Mouse (Mus musculus) lung, postnatal 0 days (tissue): ENCODE data around the gene Lclat1. TPM values are rescaled to one million over a fixed set of nuclear protein-coding genes. Genes with fewer than 3 reads are reported as not detected.

ENCODE experiments used
- ATAC-seq: fragments of 200-750 bp; cut with Nextera tagmentation; 2 replicates; pipeline ENCODE4 v1.8.0; 2017; ENCODE audit warnings: moderate library complexity
- DNase-seq: peaks from one replicate; pipeline ENCODE4 v3.0.0-alpha.2; 2016; ENCODE audit warnings: low spot score
- H3K27ac ChIP-seq: fragments of 300-500 bp; sonication (generic); 2 replicates; pipeline ENCODE4 v1.5.1; 2014; ENCODE audit warnings: antibody characterized with exemption, mild to moderate bottlenecking, low read length, mixed read lengths
- H3K27me3 ChIP-seq: fragments of 300-500 bp; sonication (generic); replicated peaks from 2 replicates; pipeline ENCODE4 v1.6.1; 2014; ENCODE audit warnings: low read length, mixed read lengths; ENCODE audit not compliant: insufficient read depth
- H3K36me3 ChIP-seq: fragments of 300-500 bp; sonication (generic); 2 replicates; pipeline ENCODE4 v1.6.1; 2014; ENCODE audit warnings: low read length, mixed read lengths; ENCODE audit not compliant: insufficient read depth
- H3K4me1 ChIP-seq: fragments of 300-500 bp; sonication (generic); 2 replicates; pipeline ENCODE4 v1.6.1; 2014; ENCODE audit warnings: antibody characterized with exemption, low read depth, low read length, mixed read lengths; ENCODE audit not compliant: insufficient read depth
- H3K4me2 ChIP-seq: fragments of 300-500 bp; sonication (generic); replicated peaks from 2 replicates; pipeline ENCODE4 v1.6.1; 2014; ENCODE audit warnings: low read depth, mild to moderate bottlenecking, low read length, moderate library complexity, mixed read lengths
- H3K4me3 ChIP-seq: fragments of 300-500 bp; sonication (generic); 2 replicates; pipeline ENCODE4 v1.5.1; 2014; ENCODE audit warnings: low read depth, low read length
- H3K9ac ChIP-seq: fragments of 300-500 bp; sonication (generic); replicated peaks from 2 replicates; pipeline ENCODE4 v1.6.1; 2014; ENCODE audit warnings: low read depth, mild to moderate bottlenecking
- H3K9me3 ChIP-seq: fragments of 300-500 bp; sonication (generic); 2 replicates; pipeline ENCODE4 v1.6.1; 2016; ENCODE audit warnings: low read length, mixed read lengths
- CTCF ChIP-seq: IDR thresholded peaks from 2 replicates; pipeline ENCODE4 v1.5.1; 2016; ENCODE audit warnings: antibody characterized with exemption, mild to moderate bottlenecking
- EP300 ChIP-seq: IDR thresholded peaks from 2 replicates; pipeline ENCODE4 v1.6.1; 2016; ENCODE audit warnings: antibody characterized with exemption, mild to moderate bottlenecking, control low read depth
- WGBS: fragments of 180-500 bp; shearing (Covaris S2); extraction: QIAGEN DNeasy Blood & Tissue Kit; methylation state at CpG from one replicate; pipeline ENCODE4 v1.1.7; 2014; 5-methylcytosine and 5-hydroxymethylcytosine counted together
- polyA plus RNA-seq: library from polyadenylated mRNA; unstranded; fragments of >200 nt; fragmentation: Nextera tagmentation; extraction: Ambion mirVana; gene quantifications from 2 replicates; pipeline ENCODE4 v1.2.1, GENCODE M21; 2015

Gene Lclat1
- polyA plus RNA-seq, 1 experiment from 2014 or later = 10.2 TPM

DNA sequence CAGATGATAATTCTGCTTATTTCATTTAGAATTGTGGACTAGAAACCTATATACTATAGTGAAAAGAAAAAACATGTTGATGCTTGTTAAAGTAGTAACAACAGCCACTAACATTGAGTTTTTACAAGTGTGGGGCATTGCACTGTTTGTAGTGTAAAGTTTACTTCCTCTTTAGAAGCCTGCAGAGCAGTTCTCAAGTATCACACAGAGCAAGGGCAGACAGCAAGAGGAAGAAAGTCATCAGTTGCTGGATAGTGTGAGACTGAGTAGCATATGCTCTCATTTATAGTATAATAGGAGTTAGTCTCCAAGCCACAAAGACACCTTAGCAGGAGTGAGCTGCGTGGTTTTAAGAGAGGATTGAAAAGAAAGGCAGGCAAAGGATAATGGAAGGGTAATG lies 89.9 kb downstream of the Lclat1 start:
- Histone ChIP-seq H3K4me3 (no peak overlapping the region), H3K9me3 (no peaks in the 10 kb centered on the region), H3K27ac (no peak overlapping the region), H3K4me1 (no peaks in the 10 kb centered on the region), H3K4me2 (no peak overlapping the region), H3K9ac (no peak overlapping the region), H3K27me3 (no peaks in the 10 kb centered on the region), H3K36me3 (no peaks in the 10 kb centered on the region)
- TF ChIP-seq CTCF = no peak
- TF ChIP-seq EP300 = no peak
- DNase-seq (no peak), ATAC-seq (no peak)
- 86% methylated on average over 1 of the region's 1 CpGs for WGBS

DNA sequence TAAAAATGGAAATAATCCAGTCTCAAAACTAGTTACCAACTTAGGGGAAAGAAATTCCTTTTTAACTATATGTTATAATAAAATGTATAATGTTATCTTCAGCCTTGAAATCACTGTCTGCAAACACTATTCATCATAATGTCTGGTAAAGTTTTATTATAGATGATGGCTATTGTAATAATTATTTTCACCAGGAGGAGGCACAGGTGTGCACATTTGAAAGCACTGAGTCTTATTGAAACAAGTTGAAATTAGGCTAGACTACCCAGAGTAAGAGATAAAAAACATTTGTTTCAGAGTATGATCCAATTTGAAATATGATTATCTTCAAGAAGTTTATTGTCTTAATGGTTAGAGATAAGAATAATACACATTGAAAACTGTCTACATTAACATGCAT lies 91.6 kb downstream of the Lclat1 start:
- peak; percentile 32; the same call in 1 of the 2 replicates for TF ChIP-seq CTCF
- TF ChIP-seq EP300 = no peak
- Histone ChIP-seq H3K4me1 (no peaks in the 10 kb centered on the region), H3K9me3 (no peaks in the 10 kb centered on the region), H3K27ac (no peak overlapping the region), H3K9ac (no peak overlapping the region), H3K36me3 (no peaks in the 10 kb centered on the region), H3K27me3 (no peaks in the 10 kb centered on the region), H3K4me3 (no peak overlapping the region), H3K4me2 (no peak overlapping the region)
- ATAC-seq (no peak), DNase-seq (no peak)

DNA sequence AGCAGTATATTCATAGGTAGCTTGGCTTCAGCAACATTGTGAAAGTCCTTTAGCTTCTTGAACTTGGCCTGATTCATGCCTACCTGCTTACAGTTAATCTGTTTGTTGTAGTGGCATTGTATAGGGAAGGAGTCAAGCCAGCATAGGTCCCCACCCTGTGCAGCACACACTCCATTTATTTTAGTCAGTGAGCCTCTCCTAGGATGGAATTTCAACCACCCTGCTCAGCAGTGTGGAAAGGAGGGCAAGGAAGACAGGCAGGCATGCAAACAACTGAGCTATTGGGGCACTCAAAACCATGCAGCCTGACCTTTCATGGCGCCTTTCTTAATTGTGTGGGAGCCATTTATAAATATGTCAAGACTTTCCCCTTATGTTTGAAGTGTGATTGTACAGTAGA lies 92.6 kb downstream of the Lclat1 start:
- H3K4me1 ChIP-seq = no peaks in the 10 kb centered on the region
- no peaks in the 10 kb centered on the region for H3K36me3 ChIP-seq
- H3K9ac ChIP-seq = no peak overlapping the region
- H3K27me3 ChIP-seq = no peaks in the 10 kb centered on the region
- H3K4me3 ChIP-seq = no peak overlapping the region
- 31% methylated on average over 1 of the region's 1 CpGs for WGBS
- H3K4me2 ChIP-seq = no peak overlapping the region
- ATAC-seq = no peak
- no peak overlapping the region for H3K27ac ChIP-seq
- H3K9me3 ChIP-seq = no peaks in the 10 kb centered on the region
- DNase-seq = no peak
- TF ChIP-seq EP300 (no peak), CTCF (no peak)

DNA sequence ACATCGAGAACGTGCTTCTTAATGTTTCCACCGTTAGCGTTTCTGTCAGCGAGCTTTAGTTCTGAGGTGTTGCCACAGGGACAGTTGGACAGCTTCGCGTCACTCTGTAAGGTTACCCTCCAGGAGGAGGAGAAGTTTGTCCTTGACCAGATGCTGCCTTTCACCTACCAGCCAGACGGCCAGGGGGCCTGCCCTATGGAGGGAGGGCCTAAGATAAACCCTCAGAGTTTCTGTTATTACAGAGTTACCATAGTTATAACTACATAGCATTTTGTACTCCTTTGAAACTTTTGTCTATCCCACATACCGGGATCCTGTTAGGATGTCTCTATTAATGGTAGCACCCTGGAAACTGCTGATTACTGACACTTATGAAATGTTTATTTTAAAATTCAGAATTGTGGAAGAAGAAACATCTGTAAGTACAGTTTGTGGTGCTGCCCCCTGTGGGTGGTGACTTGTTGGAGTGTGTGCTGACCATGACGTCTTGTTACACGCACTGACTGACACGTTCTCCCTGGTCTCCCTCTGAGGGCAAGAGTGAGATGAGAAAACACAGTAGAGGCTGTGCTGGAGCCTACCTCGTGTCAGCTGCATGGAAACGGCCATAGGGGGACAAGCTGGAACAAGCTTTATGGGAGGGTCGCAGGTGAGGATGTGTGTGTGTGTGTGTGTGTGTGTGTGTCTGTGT lies 96.0 kb downstream of the Lclat1 start:
- Histone ChIP-seq H3K9me3 (no peaks in the 10 kb centered on the region), H3K27ac (peak overlapping the region; percentile 64; the same call in 1 of the 2 replicates), H3K9ac (no peak overlapping the region), H3K36me3 (no peaks in the 10 kb centered on the region), H3K4me1 (no peaks in the 10 kb centered on the region), H3K4me2 (no peak overlapping the region), H3K4me3 (no peak overlapping the region), H3K27me3 (no peaks in the 10 kb centered on the region)
- DNase-seq = peak; percentile 69
- ATAC-seq = peak; percentile 86
- WGBS = 62% methylated on average over 15 of the region's 15 CpGs
- TF ChIP-seq CTCF (peak; percentile 57), EP300 (no peak)

DNA sequence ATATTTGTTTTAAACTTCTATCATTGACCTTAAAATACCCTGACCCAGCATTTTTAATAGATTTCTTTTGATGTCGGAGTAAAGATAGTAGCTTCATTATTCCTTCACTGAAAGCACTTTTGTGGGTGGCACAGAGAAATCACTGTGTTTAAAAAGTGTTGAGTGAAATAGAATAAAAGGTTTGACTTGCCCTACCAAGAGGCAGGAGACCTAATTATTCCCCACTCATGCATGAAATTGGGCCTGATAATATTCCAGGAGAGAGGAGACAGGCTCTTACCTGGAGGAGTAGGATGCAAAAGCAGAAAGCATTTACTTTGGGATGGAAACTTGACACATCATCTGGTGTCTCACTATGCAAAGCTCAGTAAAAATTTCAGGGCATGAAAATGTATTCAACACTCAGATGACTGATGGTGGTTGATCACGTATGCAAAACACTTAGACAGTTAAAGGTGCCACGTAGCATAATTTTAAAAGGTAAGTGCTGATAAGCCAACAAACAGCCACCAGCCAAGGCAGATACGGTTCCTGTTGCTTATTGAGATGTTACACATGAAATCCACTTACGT lies 103.3 kb downstream of the Lclat1 start:
- no peaks in the 10 kb centered on the region for H3K36me3 ChIP-seq
- no peaks in the 10 kb centered on the region for H3K9me3 ChIP-seq
- H3K4me2 ChIP-seq = no peak overlapping the region
- TF ChIP-seq EP300 (no peak), CTCF (no peak)
- H3K27ac ChIP-seq = no peak overlapping the region
- 78% methylated on average over 5 of the region's 5 CpGs for WGBS
- H3K4me3 ChIP-seq = no peak overlapping the region
- DNase-seq = no peak
- no peaks in the 10 kb centered on the region for H3K27me3 ChIP-seq
- ATAC-seq = no peak
- no peak overlapping the region for H3K9ac ChIP-seq
- no peaks in the 10 kb centered on the region for H3K4me1 ChIP-seq

DNA sequence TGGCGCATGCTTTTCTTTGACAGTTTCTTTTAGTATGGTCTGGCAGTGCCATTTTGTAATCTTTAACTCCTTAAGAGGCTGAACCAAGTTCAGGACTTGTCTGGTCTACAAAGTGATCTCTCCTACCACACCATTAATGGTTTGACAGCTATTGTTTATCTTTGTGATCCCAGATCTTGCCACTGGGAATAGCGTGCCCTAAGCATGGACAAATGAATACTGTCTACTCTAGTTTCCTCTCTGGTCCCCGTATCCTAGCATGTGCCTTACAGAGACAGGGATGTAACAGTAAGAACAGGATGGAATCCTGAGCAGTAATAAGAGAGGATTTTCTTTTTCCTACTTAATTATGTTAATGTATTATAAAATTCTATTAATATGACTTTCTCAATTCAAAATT lies 105.0 kb downstream of the Lclat1 start:
- H3K4me1 ChIP-seq = no peaks in the 10 kb centered on the region
- no peak for ATAC-seq
- 0 out of 2 replicates have a peak overlapping the region, but pooled peaks have one; percentile 20 for H3K27ac ChIP-seq
- H3K4me2 ChIP-seq = no peak overlapping the region
- DNase-seq = no peak
- no peak overlapping the region for H3K4me3 ChIP-seq
- TF ChIP-seq EP300 = no peak
- TF ChIP-seq CTCF = no peak
- no peaks in the 10 kb centered on the region for H3K9me3 ChIP-seq
- no peak overlapping the region for H3K9ac ChIP-seq
- H3K36me3 ChIP-seq = no peaks in the 10 kb centered on the region
- H3K27me3 ChIP-seq = no peaks in the 10 kb centered on the region
- 56% methylated on average over 3 of the region's 3 CpGs for WGBS
